Mouse (Mus musculus): ENCODE results near the gene Sf3a3. TPM values are rescaled to one million over a fixed set of nuclear protein-coding genes. Genes with fewer than 3 reads are reported as not detected.
A peak's percentile ranks its signal among the peaks of the same experiment; 100 is the strongest.

Sf3a3 gene
- polyA plus RNA-seq, 1 experiment = 7.2 TPM

GRCm38 (mm10) chr4:124738013-124738412, 23.4 kb downstream of the Sf3a3 start:
- WGBS = 56% methylated on average over 4 of the region's 4 CpGs
- no peak overlapping the region for H3K4me3 ChIP-seq (ENCODE audit: low read depth, low read length)
- no peak overlapping the region for H3K27ac ChIP-seq (ENCODE audit: insufficient read depth, low read depth, low read length)
- peaks cover 6% of the 10 kb centered on the region; the same call in 1 of the 2 replicates for H3K4me1 ChIP-seq (ENCODE audit: control insufficient read depth, insufficient read depth, insufficient read length, low read length)
- H3K36me3 ChIP-seq (ENCODE audit: control insufficient read depth, insufficient read depth, low read length) = no peaks in the 10 kb centered on the region; the same call in 1 of the 2 replicates
- TF ChIP-seq CTCF (IDR thresholded peaks at IDR 0.05; ENCODE audit: extremely low read depth, insufficient read length, insufficient replicate concordance, low read depth, low read length) (peak; percentile 7; the same call in 1 of the 2 replicates), POLR2A (IDR thresholded peaks at IDR 0.05; ENCODE audit: low read depth, low read length) (no peak)
- no peaks in the 10 kb centered on the region for H3K27me3 ChIP-seq (ENCODE audit: control insufficient read depth, insufficient read depth, low read length)

GRCm38 (mm10) chr4:124738783-124739182, 24.2 kb downstream of the Sf3a3 start:
- Histone ChIP-seq H3K27ac (ENCODE audit: insufficient read depth, low read depth, low read length) (no peak overlapping the region), H3K4me1 (ENCODE audit: control insufficient read depth, insufficient read depth, insufficient read length, low read length) (peaks cover 9% of the 10 kb centered on the region; the same call in 1 of the 2 replicates), H3K4me3 (ENCODE audit: low read depth, low read length) (no peak overlapping the region), H3K36me3 (ENCODE audit: control insufficient read depth, insufficient read depth, low read length) (no peaks in the 10 kb centered on the region; the same call in 1 of the 2 replicates), H3K27me3 (ENCODE audit: control insufficient read depth, insufficient read depth, low read length) (no peaks in the 10 kb centered on the region)
- TF ChIP-seq CTCF (IDR thresholded peaks at IDR 0.05; ENCODE audit: extremely low read depth, insufficient read length, insufficient replicate concordance, low read depth, low read length) (no peak), POLR2A (IDR thresholded peaks at IDR 0.05; ENCODE audit: low read depth, low read length) (no peak)
- 45% methylated on average over 1 of the region's 1 CpGs for WGBS

- WGBS = 9% methylated on average over 25 of the region's 25 CpGs
- Histone ChIP-seq H3K27ac (ENCODE audit: insufficient read depth, low read depth, low read length) (peak within 1 kb of the TSS; percentile 50; the same call in 1 of the 2 replicates), H3K4me1 (ENCODE audit: control insufficient read depth, insufficient read depth, insufficient read length, low read length) (peaks cover 11% of the 10 kb centered on the region; the same call in 1 of the 2 replicates), H3K27me3 (ENCODE audit: control insufficient read depth, insufficient read depth, low read length) (no peaks in the 10 kb centered on the region), H3K36me3 (ENCODE audit: control insufficient read depth, insufficient read depth, low read length) (no peaks in the 10 kb centered on the region), H3K4me3 (ENCODE audit: low read depth, low read length) (peak within 1 kb of the TSS; percentile 77)
- no peak for TF ChIP-seq POLR2A (IDR thresholded peaks at IDR 0.05; ENCODE audit: low read depth, low read length)
- no peak for TF ChIP-seq CTCF (IDR thresholded peaks at IDR 0.05; ENCODE audit: extremely low read depth, insufficient read length, insufficient replicate concordance, low read depth, low read length)
Observed at GRCm38 (mm10) chr4:124741376-124742343, 27.1 kb downstream of the Sf3a3 start, which contains the start of gene Inpp5b. TSS of gene Inpp5b (plus strand) at chr4:124741850.

GRCm38 (mm10) chr4:124742839-124743238, 28.3 kb downstream of the Sf3a3 start:
- 50% methylated on average over 11 of the region's 11 CpGs for WGBS
- Histone ChIP-seq H3K27me3 (ENCODE audit: control insufficient read depth, insufficient read depth, low read length) (no peaks in the 10 kb centered on the region), H3K27ac (ENCODE audit: insufficient read depth, low read depth, low read length) (peak overlapping the region; percentile 57; the same call in 1 of the 2 replicates), H3K36me3 (ENCODE audit: control insufficient read depth, insufficient read depth, low read length) (no peaks in the 10 kb centered on the region), H3K4me1 (ENCODE audit: control insufficient read depth, insufficient read depth, insufficient read length, low read length) (peaks cover 14% of the 10 kb centered on the region; the same call in 1 of the 2 replicates), H3K4me3 (ENCODE audit: low read depth, low read length) (no peak overlapping the region)
- no peak for TF ChIP-seq POLR2A (IDR thresholded peaks at IDR 0.05; ENCODE audit: low read depth, low read length)
- TF ChIP-seq CTCF (IDR thresholded peaks at IDR 0.05; ENCODE audit: extremely low read depth, insufficient read length, insufficient replicate concordance, low read depth, low read length) = no peak

GRCm38 (mm10) chr4:124746577-124746976, 32.0 kb downstream of the Sf3a3 start:
- WGBS = 40% methylated on average over 7 of the region's 7 CpGs
- Histone ChIP-seq H3K4me3 (ENCODE audit: low read depth, low read length) (no peak overlapping the region), H3K27ac (ENCODE audit: insufficient read depth, low read depth, low read length) (no peak overlapping the region), H3K27me3 (ENCODE audit: control insufficient read depth, insufficient read depth, low read length) (no peaks in the 10 kb centered on the region), H3K4me1 (ENCODE audit: control insufficient read depth, insufficient read depth, insufficient read length, low read length) (peaks cover 17% of the 10 kb centered on the region; the same call in 1 of the 2 replicates), H3K36me3 (ENCODE audit: control insufficient read depth, insufficient read depth, low read length) (no peaks in the 10 kb centered on the region)
- TF ChIP-seq POLR2A (IDR thresholded peaks at IDR 0.05; ENCODE audit: low read depth, low read length) (no peak), CTCF (IDR thresholded peaks at IDR 0.05; ENCODE audit: extremely low read depth, insufficient read length, insufficient replicate concordance, low read depth, low read length) (no peak)

DNA sequence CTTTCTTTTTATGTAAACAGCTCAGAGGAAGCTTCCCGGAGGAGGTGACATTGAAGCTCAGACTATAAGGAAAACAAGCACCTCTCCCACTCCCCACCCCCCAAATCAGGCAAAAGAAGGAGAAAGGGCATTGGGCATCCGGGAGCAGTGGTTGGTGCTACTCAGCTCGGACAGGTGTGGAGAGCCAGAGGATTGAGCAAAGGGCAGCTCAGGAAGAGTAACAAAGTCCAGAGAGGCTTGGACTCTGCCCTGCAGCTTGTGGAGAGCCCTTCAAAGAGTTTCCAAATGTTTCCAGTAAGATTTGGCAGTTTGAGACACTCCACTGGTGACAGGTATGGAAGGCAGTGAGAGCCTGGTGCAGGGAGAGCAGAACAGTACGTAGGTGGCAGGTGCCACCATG, 33.3 kb downstream of the Sf3a3 start:
- WGBS = 20% methylated on average over 4 of the region's 4 CpGs
- H3K27me3 ChIP-seq (ENCODE audit: control insufficient read depth, insufficient read depth, low read length) = no peaks in the 10 kb centered on the region
- H3K4me1 ChIP-seq (ENCODE audit: control insufficient read depth, insufficient read depth, insufficient read length, low read length) = peaks cover 21% of the 10 kb centered on the region; the same call in 1 of the 2 replicates
- no peak for TF ChIP-seq CTCF (IDR thresholded peaks at IDR 0.05; ENCODE audit: extremely low read depth, insufficient read length, insufficient replicate concordance, low read depth, low read length)
- no peak for TF ChIP-seq POLR2A (IDR thresholded peaks at IDR 0.05; ENCODE audit: low read depth, low read length)
- H3K4me3 ChIP-seq (ENCODE audit: low read depth, low read length) = no peak overlapping the region
- H3K27ac ChIP-seq (ENCODE audit: insufficient read depth, low read depth, low read length) = peak overlapping the region; percentile 92
- no peaks in the 10 kb centered on the region for H3K36me3 ChIP-seq (ENCODE audit: control insufficient read depth, insufficient read depth, low read length)

All from small intestine, adult 2 months (tissue).